ENCODE assay signal across 10 mouse cellular contexts in the genomic region with DNA sequence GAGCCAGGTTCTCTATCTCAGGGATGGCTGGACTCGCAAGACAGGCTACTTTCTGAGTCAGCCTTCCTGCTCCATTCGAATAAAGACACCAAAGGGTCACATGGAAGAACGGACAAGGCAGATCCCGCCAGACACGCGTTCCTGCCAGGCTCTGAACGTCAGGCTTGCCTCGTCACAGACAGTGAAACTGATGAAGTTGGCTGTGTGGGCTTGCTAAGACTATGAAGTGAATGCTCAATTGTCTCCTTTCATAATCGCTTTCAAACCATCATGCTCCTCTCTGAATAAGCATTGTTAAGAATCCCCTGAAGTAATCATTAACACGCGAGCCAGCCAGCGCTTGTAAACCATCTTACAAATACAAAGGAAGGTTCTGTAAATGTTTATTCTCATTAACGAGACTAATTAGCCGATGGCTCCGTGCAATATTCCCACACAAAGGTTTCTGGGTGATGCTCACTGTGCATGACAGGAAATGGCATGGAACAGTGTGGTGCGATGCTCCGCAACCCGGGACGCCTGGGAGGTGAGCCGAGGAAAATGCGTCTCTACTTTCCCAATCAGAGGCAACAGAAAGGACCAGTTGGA.
DNase-seq lines count a peak whose midpoint lies in the region; ATAC-seq and TF ChIP-seq lines count a peak whose summit lies in the region.
"Had no signal": no experiment of that assay in that cellular context is flagged by ENCODE, and none has a peak within 500 bp of the region (broad histone marks: within the 10 kb centered on the region; RNA-seq: fewer than 3 reads in every experiment).

No protein-coding gene starts in this region.

- no peak overlapping the region for H3K4me3 ChIP-seq in kidney, adult 2 months (ENCODE audit: insufficient read depth, low read depth, low read length)
- H3K4me3 ChIP-seq in embryonic facial prominence, embryonic 14.5 days (ENCODE audit: low read depth, low read length) = no peak overlapping the region
- H3K4me3 ChIP-seq in hindbrain, embryonic 16.5 days (ENCODE audit: low read length) = no peak overlapping the region
- H3K4me3 ChIP-seq in midbrain, embryonic 16.5 days (ENCODE audit: low read depth, low read length) = 0 out of 2 replicates have a peak overlapping the region, but pooled peaks have one; percentile 1

- no peak overlapping the region for H3K4me2 ChIP-seq in embryonic facial prominence, embryonic 14.5 days (ENCODE audit: low read depth, low read length)
- H3K4me2 ChIP-seq in hindbrain, embryonic 16.5 days (ENCODE audit: low read length) = peak overlapping the region; percentile 21
- H3K4me2 ChIP-seq in midbrain, embryonic 16.5 days (ENCODE audit: low read length) = peak overlapping the region; percentile 40
- H3K4me2 ChIP-seq: lung, embryonic 14.5 days had no signal

- H3K9ac ChIP-seq in embryonic facial prominence, embryonic 14.5 days (ENCODE audit: low read depth, low read length) = no peak overlapping the region
- H3K9ac ChIP-seq in hindbrain, embryonic 16.5 days (ENCODE audit: low read depth, low read length) = peak overlapping the region; percentile 7; the same call in 1 of the 2 replicates
- H3K9ac ChIP-seq in midbrain, embryonic 16.5 days (ENCODE audit: low read depth, low read length) = peak overlapping the region; percentile 43
- H3K9ac ChIP-seq: lung, embryonic 14.5 days had no signal

- H3K4me1 ChIP-seq in kidney, adult 2 months (ENCODE audit: control insufficient read depth, insufficient read depth, low read length) = 0 out of 2 replicates have a peak, but pooled peaks cover 3% of the 10 kb centered on the region
- peaks cover 9% of the 10 kb centered on the region for H3K4me1 ChIP-seq in embryonic facial prominence, embryonic 14.5 days (ENCODE audit: control insufficient read depth, insufficient read depth, low read length)
- H3K4me1 ChIP-seq in hindbrain, embryonic 16.5 days (ENCODE audit: control insufficient read depth, insufficient read depth, low read depth, low read length) = peaks cover 22% of the 10 kb centered on the region
- H3K4me1 ChIP-seq in midbrain, embryonic 16.5 days (ENCODE audit: control insufficient read depth, insufficient read depth, low read length) = peaks cover 36% of the 10 kb centered on the region

- ATAC-seq in embryonic facial prominence, embryonic 14.5 days (ENCODE audit: low read depth) = peak; percentile 48; the same call in 1 of the 2 replicates
- peak; percentile 53 for ATAC-seq in hindbrain, embryonic 16.5 days
- ATAC-seq in midbrain, embryonic 16.5 days = peak; percentile 43

- H3K27me3 ChIP-seq in kidney, adult 2 months (replicated peaks; ENCODE audit: control insufficient read depth, insufficient read depth, low read length) = no peaks in the 10 kb centered on the region
- H3K27me3 ChIP-seq in embryonic facial prominence, embryonic 14.5 days (replicated peaks; ENCODE audit: control insufficient read depth, insufficient read depth, low read length) = no peaks in the 10 kb centered on the region
- no peaks in the 10 kb centered on the region for H3K27me3 ChIP-seq in hindbrain, embryonic 16.5 days (replicated peaks; ENCODE audit: control insufficient read depth, insufficient read depth, low read length)
- H3K27me3 ChIP-seq in midbrain, embryonic 16.5 days (ENCODE audit: control insufficient read depth, insufficient read depth, low read depth, low read length) = peaks cover 4% of the 10 kb centered on the region; the same call in 1 of the 2 replicates

- H3K9me3 ChIP-seq in embryonic facial prominence, embryonic 14.5 days (ENCODE audit: control insufficient read depth, low read length) = no peaks in the 10 kb centered on the region
- no peaks in the 10 kb centered on the region for H3K9me3 ChIP-seq in hindbrain, embryonic 16.5 days (ENCODE audit: control insufficient read depth, low read length)
- no peaks in the 10 kb centered on the region for H3K9me3 ChIP-seq in midbrain, embryonic 16.5 days (replicated peaks; ENCODE audit: control insufficient read depth, low read length, poor library complexity, severe bottlenecking)

- TF ChIP-seq CTCF in kidney, adult 2 months (conservative IDR thresholded peaks at IDR 0.05; ENCODE audit: insufficient read depth, insufficient read length, low read depth, low read length) = no peak

- peak; percentile 60 for DNase-seq in kidney, adult 2 months
- no peak for DNase-seq in kidney, postnatal 10 days
- peak; percentile 34 for DNase-seq in embryonic facial prominence, embryonic 14.5 days (ENCODE audit: low spot score)
- no peak for DNase-seq in testis, postnatal 10 days (ENCODE audit: low spot score)
- no peak for DNase-seq in right cerebral cortex, adult 2 months (ENCODE audit: low spot score in 2 of 2)
- no peak for DNase-seq in adrenal gland, adult 18-20 months (ENCODE audit: low spot score in 2 of 2)
- DNase-seq: lung, embryonic 14.5 days; right cerebral cortex, postnatal 4 days had no signal

- no peak overlapping the region for H3K27ac ChIP-seq in kidney, adult 2 months (ENCODE audit: insufficient read depth, low read depth, low read length)
- H3K27ac ChIP-seq in embryonic facial prominence, embryonic 14.5 days (replicated peaks; ENCODE audit: low read depth, low read length) = no peak overlapping the region
- peak overlapping the region; percentile 27; the same call in 1 of the 2 replicates for H3K27ac ChIP-seq in hindbrain, embryonic 16.5 days (ENCODE audit: low read depth, low read length)
- peak overlapping the region; percentile 62 for H3K27ac ChIP-seq in midbrain, embryonic 16.5 days (ENCODE audit: low read length)

- H3K36me3 ChIP-seq in kidney, adult 2 months (ENCODE audit: control insufficient read depth, insufficient read depth, low read length) = no peaks in the 10 kb centered on the region
- H3K36me3 ChIP-seq in embryonic facial prominence, embryonic 14.5 days (ENCODE audit: control insufficient read depth, insufficient read depth, low read length) = no peaks in the 10 kb centered on the region
- no peaks in the 10 kb centered on the region for H3K36me3 ChIP-seq in hindbrain, embryonic 16.5 days (ENCODE audit: control insufficient read depth, insufficient read depth, low read length)
- no peaks in the 10 kb centered on the region for H3K36me3 ChIP-seq in midbrain, embryonic 16.5 days (ENCODE audit: control insufficient read depth, insufficient read depth, low read length)

- no peak for TF ChIP-seq POLR2A in kidney, adult 2 months (IDR thresholded peaks at IDR 0.05; ENCODE audit: low read depth, low read length)

- WGBS in kidney, adult 2 months = 30% methylated on average over 21 of the region's 21 CpGs
- WGBS in embryonic facial prominence, embryonic 14.5 days = 61% methylated on average over 21 of the region's 21 CpGs
- 15% methylated on average over 21 of the region's 21 CpGs for WGBS in hindbrain, embryonic 16.5 days
- 11% methylated on average over 21 of the region's 21 CpGs for WGBS in midbrain, embryonic 16.5 days

Comparison
In these comparisons a context has a peak if more than half of its experiments do, and no peak if none do; other contexts are left out.
1. DNase-seq: peak in kidney, adult 2 months (single experiment) and embryonic facial prominence, embryonic 14.5 days (single experiment); none in kidney, postnatal 10 days (single experiment), testis, postnatal 10 days (single experiment), right cerebral cortex, adult 2 months (0 of 2) and adrenal gland, adult 18-20 months (0 of 2).
2. H3K27ac ChIP-seq: peak in hindbrain, embryonic 16.5 days (single experiment) and midbrain, embryonic 16.5 days (single experiment); none in kidney, adult 2 months (single experiment) and embryonic facial prominence, embryonic 14.5 days (single experiment).
3. Peak in every context shown above with its lines, with median percentiles within 50 percentile points of each other: ATAC-seq.